Mouse (Mus musculus) forebrain, embryonic 16.5 days (tissue): ENCODE measurements at regions not wholly inside any gene's neighbourhood (a gene's known extent, or its start where the extent isn't known, plus 50 kb on each side); places are given as distances from the start of the nearest gene placed in this dataset.

Experiments used
- ATAC-seq: fragments of 200-750 bp; cut with Nextera tagmentation; 2 replicates; pipeline ENCODE4 v1.8.0; 2017; ENCODE audit warnings: mild to moderate bottlenecking, moderate library complexity
- H3K27ac ChIP-seq: fragments of 300-500 bp; sonication (generic); 2 replicates; pipeline ENCODE4 v1.5.1; 2014; ENCODE audit warnings: low read length, control low read depth
- H3K27me3 ChIP-seq: fragments of 300-500 bp; sonication (generic); replicated peaks from 2 replicates; pipeline ENCODE4 v1.6.1; 2014; ENCODE audit warnings: low read length; ENCODE audit not compliant: control insufficient read depth, insufficient read depth
- H3K36me3 ChIP-seq: fragments of 300-500 bp; sonication (generic); 2 replicates; pipeline ENCODE4 v1.6.1; 2014; ENCODE audit not compliant: control insufficient read depth, insufficient read depth
- H3K4me1 ChIP-seq: fragments of 300-500 bp; sonication (generic); replicated peaks from 2 replicates; pipeline ENCODE4 v1.6.1; 2014; ENCODE audit warnings: low read length; ENCODE audit not compliant: control insufficient read depth, insufficient read depth
- H3K4me2 ChIP-seq: fragments of 300-500 bp; sonication (generic); 2 replicates; pipeline ENCODE4 v1.6.1; 2014; ENCODE audit warnings: mild to moderate bottlenecking, low read length, control low read depth
- H3K4me3 ChIP-seq: fragments of 300-500 bp; sonication (generic); replicated peaks from 2 replicates; pipeline ENCODE4 v1.5.1; 2014; ENCODE audit warnings: mild to moderate bottlenecking, low read length, control low read depth
- H3K9ac ChIP-seq: fragments of 300-500 bp; sonication (generic); replicated peaks from 2 replicates; pipeline ENCODE4 v1.6.1; 2014; ENCODE audit warnings: low read depth, low read length, control low read depth
- H3K9me3 ChIP-seq: fragments of 300-500 bp; sonication (generic); 2 replicates; pipeline ENCODE4 v1.6.1; 2016; ENCODE audit warnings: low read length; ENCODE audit not compliant: control insufficient read depth
- WGBS: fragments of 180-500 bp; shearing (Covaris S2); extraction: QIAGEN DNeasy Blood & Tissue Kit; methylation state at CpG from one replicate; pipeline ENCODE4 v1.1.7; 2014; 5-methylcytosine and 5-hydroxymethylcytosine counted together

GRCm38 (mm10) chr1:137865030-137865429, 310.5 kb downstream of the Ptprc start:
- 91% methylated on average over 1 of the region's 1 CpGs for WGBS
- no peak for ATAC-seq
- no peak overlapping the region for H3K4me2 ChIP-seq
- no peaks in the 10 kb centered on the region for H3K36me3 ChIP-seq
- no peak overlapping the region for H3K9ac ChIP-seq
- no peaks in the 10 kb centered on the region for H3K27me3 ChIP-seq
- no peak overlapping the region for H3K27ac ChIP-seq
- no peaks in the 10 kb centered on the region for H3K9me3 ChIP-seq
- no peaks in the 10 kb centered on the region for H3K4me1 ChIP-seq
- no peak overlapping the region for H3K4me3 ChIP-seq

GRCm38 (mm10) chr1:137863506-137863905, 312.0 kb downstream of the Ptprc start:
- Histone ChIP-seq H3K9me3 (no peaks in the 10 kb centered on the region), H3K4me1 (no peaks in the 10 kb centered on the region), H3K9ac (no peak overlapping the region), H3K27ac (no peak overlapping the region), H3K4me3 (no peak overlapping the region), H3K4me2 (no peak overlapping the region), H3K27me3 (no peaks in the 10 kb centered on the region), H3K36me3 (no peaks in the 10 kb centered on the region)
- WGBS, result 91% methylated on average over 7 of the region's 7 CpGs
- no peak for ATAC-seq

GRCm38 (mm10) chr1:137852262-137852661, 323.2 kb downstream of the Ptprc start:
- no peaks in the 10 kb centered on the region for H3K27me3 ChIP-seq
- H3K9ac ChIP-seq, result no peak overlapping the region
- H3K36me3 ChIP-seq, result no peaks in the 10 kb centered on the region
- no peak for ATAC-seq
- no peak overlapping the region for H3K4me2 ChIP-seq
- H3K4me1 ChIP-seq, result peaks cover 2% of the 10 kb centered on the region; the same call in 1 of the 2 replicates
- H3K4me3 ChIP-seq, result no peak overlapping the region
- no peaks in the 10 kb centered on the region for H3K9me3 ChIP-seq
- no peak overlapping the region for H3K27ac ChIP-seq
- 91% methylated on average over 2 of the region's 2 CpGs for WGBS

GRCm38 (mm10) chr1:137847311-137847923, 328.1 kb downstream of the Ptprc start:
- peak overlapping the region; percentile 87 for H3K27ac ChIP-seq
- no peak overlapping the region for H3K4me3 ChIP-seq
- no peaks in the 10 kb centered on the region for H3K27me3 ChIP-seq
- H3K9me3 ChIP-seq, result no peaks in the 10 kb centered on the region
- peaks cover 7% of the 10 kb centered on the region for H3K4me1 ChIP-seq
- no peak overlapping the region for H3K9ac ChIP-seq
- no peak overlapping the region for H3K4me2 ChIP-seq
- WGBS, result 52% methylated on average over 10 of the region's 10 CpGs
- peak; percentile 94 for ATAC-seq
- no peaks in the 10 kb centered on the region for H3K36me3 ChIP-seq

- WGBS, result 27% methylated on average over 1 of the region's 1 CpGs
- peak; percentile 82 for ATAC-seq
These were observed 328.7 kb downstream of the Ptprc start for GRCm38 (mm10) chr1:137846857-137847256.

GRCm38 (mm10) chr1:137840531-137840930, 335.0 kb downstream of the Ptprc start:
- Histone ChIP-seq H3K9me3 (no peaks in the 10 kb centered on the region), H3K9ac (no peak overlapping the region), H3K4me2 (no peak overlapping the region), H3K4me3 (no peak overlapping the region), H3K27ac (no peak overlapping the region), H3K36me3 (no peaks in the 10 kb centered on the region), H3K27me3 (no peaks in the 10 kb centered on the region), H3K4me1 (peaks cover 10% of the 10 kb centered on the region; the same call in 1 of the 2 replicates)
- ATAC-seq, result no peak

More at GRCm38 (mm10) chr1:137846857-137847256, 328.7 kb downstream of the Ptprc start:
- H3K36me3 ChIP-seq, result no peaks in the 10 kb centered on the region
- no peak overlapping the region for H3K4me2 ChIP-seq
- peaks cover 7% of the 10 kb centered on the region for H3K4me1 ChIP-seq
- H3K27ac ChIP-seq, result peak overlapping the region; percentile 79
- no peaks in the 10 kb centered on the region for H3K9me3 ChIP-seq
- H3K4me3 ChIP-seq, result no peak overlapping the region
- H3K27me3 ChIP-seq, result no peaks in the 10 kb centered on the region
- no peak overlapping the region for H3K9ac ChIP-seq

GRCm38 (mm10) chr1:137839703-137840102, 335.8 kb downstream of the Ptprc start:
- Histone ChIP-seq H3K4me2 (no peak overlapping the region), H3K9ac (no peak overlapping the region), H3K36me3 (no peaks in the 10 kb centered on the region), H3K9me3 (no peaks in the 10 kb centered on the region), H3K27me3 (no peaks in the 10 kb centered on the region), H3K4me3 (no peak overlapping the region), H3K4me1 (peaks cover 10% of the 10 kb centered on the region; the same call in 1 of the 2 replicates), H3K27ac (no peak overlapping the region)
- ATAC-seq, result no peak
- 37% methylated on average over 5 of the region's 5 CpGs for WGBS

GRCm38 (mm10) chr1:137839263-137839662, 336.2 kb downstream of the Ptprc start:
- Histone ChIP-seq H3K9ac (no peak overlapping the region), H3K27me3 (no peaks in the 10 kb centered on the region), H3K9me3 (no peaks in the 10 kb centered on the region), H3K36me3 (no peaks in the 10 kb centered on the region), H3K27ac (peak overlapping the region; percentile 75), H3K4me3 (no peak overlapping the region), H3K4me2 (no peak overlapping the region), H3K4me1 (peaks cover 10% of the 10 kb centered on the region; the same call in 1 of the 2 replicates)
- 73% methylated on average over 2 of the region's 2 CpGs for WGBS
- peak; percentile 36; the same call in 1 of the 2 replicates for ATAC-seq

- H3K4me1 ChIP-seq, result peaks cover 10% of the 10 kb centered on the region; the same call in 1 of the 2 replicates
- H3K9ac ChIP-seq, result no peak overlapping the region
- WGBS, result 12% methylated on average over 8 of the region's 8 CpGs
- H3K27me3 ChIP-seq, result no peaks in the 10 kb centered on the region
- H3K4me2 ChIP-seq, result no peak overlapping the region
- no peaks in the 10 kb centered on the region for H3K9me3 ChIP-seq
- H3K4me3 ChIP-seq, result no peak overlapping the region
- no peaks in the 10 kb centered on the region for H3K36me3 ChIP-seq
- no peak overlapping the region for H3K27ac ChIP-seq
- ATAC-seq, result peak; percentile 90
These were observed 337.2 kb downstream of the Ptprc start for GRCm38 (mm10) chr1:137838357-137838756.

- Histone ChIP-seq H3K4me3 (no peak overlapping the region), H3K27me3 (no peaks in the 10 kb centered on the region), H3K36me3 (no peaks in the 10 kb centered on the region), H3K4me1 (0 out of 2 replicates have a peak, but pooled peaks cover 6% of the 10 kb centered on the region), H3K27ac (no peak overlapping the region), H3K9ac (no peak overlapping the region), H3K4me2 (no peak overlapping the region), H3K9me3 (no peaks in the 10 kb centered on the region)
- no peak for ATAC-seq
- 73% methylated on average over 3 of the region's 3 CpGs for WGBS
These were observed 342.0 kb downstream of the Ptprc start for GRCm38 (mm10) chr1:137833535-137833934.
